Comparison of ENCODE assay signal across 10 mouse cellular contexts in genomic region chr10:61826753-61827435, GRCm38 (mm10). TPM values are rescaled to one million over a fixed set of nuclear protein-coding genes. Genes with fewer than 3 reads are reported as not detected.
DNase-seq lines count a peak whose midpoint lies in the region; ATAC-seq and TF ChIP-seq lines count a peak whose summit lies in the region.
"Had no signal": no experiment of that assay in that cellular context is flagged by ENCODE, and none has a peak within 500 bp of the region (broad histone marks: within the 10 kb centered on the region; RNA-seq: fewer than 3 reads in every experiment).

No protein-coding gene starts in this region.

- H3K4me1 ChIP-seq in forebrain, embryonic 12.5 days = peaks cover 13% of the 10 kb centered on the region
- no peaks in the 10 kb centered on the region for H3K4me1 ChIP-seq in forebrain, embryonic 14.5 days (ENCODE audit: control insufficient read depth, insufficient read depth, low read length)
- peaks cover 69% of the 10 kb centered on the region for H3K4me1 ChIP-seq in embryonic facial prominence, embryonic 13.5 days
- peaks cover 40% of the 10 kb centered on the region for H3K4me1 ChIP-seq in limb, embryonic 11.5 days (ENCODE audit: control insufficient read depth, insufficient read depth, low read length)
- H3K4me1 ChIP-seq in liver, postnatal 0 days (ENCODE audit: insufficient read depth) = peaks cover 4% of the 10 kb centered on the region; the same call in 1 of the 2 replicates
- H3K4me1 ChIP-seq in cerebellum, adult 2 months (ENCODE audit: control insufficient read depth, insufficient read depth, low read length) = no peaks in the 10 kb centered on the region

- ATAC-seq in forebrain, embryonic 12.5 days (ENCODE audit: low FRiP score) = no peak
- no peak for ATAC-seq in forebrain, embryonic 14.5 days
- ATAC-seq in embryonic facial prominence, embryonic 13.5 days (ENCODE audit: insufficient number of reproducible peaks, insufficient read depth, low FRiP score, low TSS enrichment, low read depth) = no peak
- ATAC-seq in limb, embryonic 11.5 days (ENCODE audit: insufficient number of reproducible peaks, low FRiP score, low TSS enrichment, low read depth) = 0 out of 2 replicates have a peak, but pooled peaks have one; percentile 46
- no peak for ATAC-seq in liver, postnatal 0 days

- 0 out of 2 replicates have a peak overlapping the region, but pooled peaks have one; percentile 9 for H3K27ac ChIP-seq in forebrain, embryonic 12.5 days
- H3K27ac ChIP-seq in forebrain, embryonic 14.5 days (ENCODE audit: low read depth, low read length) = no peak overlapping the region
- H3K27ac ChIP-seq in embryonic facial prominence, embryonic 13.5 days = peak overlapping the region; percentile 83
- peak overlapping the region; percentile 36 for H3K27ac ChIP-seq in limb, embryonic 11.5 days (replicated peaks; ENCODE audit: low read depth, low read length)
- H3K27ac ChIP-seq in liver, postnatal 0 days (ENCODE audit: low read depth) = no peak overlapping the region
- no peak overlapping the region for H3K27ac ChIP-seq in cerebellum, adult 2 months (ENCODE audit: insufficient read depth, low read length)
- H3K27ac ChIP-seq: lung, embryonic 15.5 days had no signal

- 16% methylated on average over 16 of the region's 16 CpGs for WGBS in forebrain, embryonic 12.5 days
- WGBS in forebrain, embryonic 14.5 days = 18% methylated on average over 16 of the region's 16 CpGs
- WGBS in embryonic facial prominence, embryonic 13.5 days = 14% methylated on average over 16 of the region's 16 CpGs
- 22% methylated on average over 16 of the region's 16 CpGs for WGBS in limb, embryonic 11.5 days
- WGBS in liver, postnatal 0 days (ENCODE audit: insufficient replicate concordance) = 59% methylated on average over 16 of the region's 16 CpGs
- WGBS in cerebellum, adult 2 months = 31% methylated on average over 16 of the region's 16 CpGs

- DNase-seq in forebrain, embryonic 14.5 days (ENCODE audit: low spot score) = no peak
- DNase-seq in A20 (ENCODE audit: low read depth, low spot score) = peak; percentile 30
- DNase-seq in limb, embryonic 11.5 days (ENCODE audit: low spot score) = peak; percentile 67
- DNase-seq in liver, postnatal 0 days = no peak
- no peak for DNase-seq in right cerebral cortex, postnatal 4 days
- DNase-seq in cerebellum, adult 2 months = no peak

- H3K4me3 ChIP-seq in forebrain, embryonic 12.5 days (replicated peaks) = no peak overlapping the region
- no peak overlapping the region for H3K4me3 ChIP-seq in forebrain, embryonic 14.5 days (ENCODE audit: low read depth, low read length)
- no peak overlapping the region for H3K4me3 ChIP-seq in embryonic facial prominence, embryonic 13.5 days
- no peak overlapping the region for H3K4me3 ChIP-seq in limb, embryonic 11.5 days (ENCODE audit: low read depth, low read length)
- no peak overlapping the region for H3K4me3 ChIP-seq in liver, postnatal 0 days (ENCODE audit: low read depth, low read length)
- H3K4me3 ChIP-seq in cerebellum, adult 2 months (replicated peaks; ENCODE audit: insufficient read depth, low read depth, low read length) = no peak overlapping the region
- H3K4me3 ChIP-seq: erythroblast, embryonic 14.5 days; lung, embryonic 15.5 days had no signal

- no peaks in the 10 kb centered on the region for H3K36me3 ChIP-seq in forebrain, embryonic 12.5 days (replicated peaks)
- H3K36me3 ChIP-seq in forebrain, embryonic 14.5 days (ENCODE audit: control insufficient read depth, insufficient read depth, low read length) = no peaks in the 10 kb centered on the region
- no peaks in the 10 kb centered on the region for H3K36me3 ChIP-seq in embryonic facial prominence, embryonic 13.5 days
- H3K36me3 ChIP-seq in limb, embryonic 11.5 days (ENCODE audit: control insufficient read depth, insufficient read depth, low read length) = no peaks in the 10 kb centered on the region
- H3K36me3 ChIP-seq in liver, postnatal 0 days (replicated peaks; ENCODE audit: insufficient read depth, low read length) = no peaks in the 10 kb centered on the region
- H3K36me3 ChIP-seq: lung, embryonic 15.5 days had no signal

- no peak overlapping the region for H3K4me2 ChIP-seq in forebrain, embryonic 12.5 days
- no peak overlapping the region for H3K4me2 ChIP-seq in forebrain, embryonic 14.5 days (ENCODE audit: low read length)
- H3K4me2 ChIP-seq in embryonic facial prominence, embryonic 13.5 days = no peak overlapping the region
- no peak overlapping the region for H3K4me2 ChIP-seq in limb, embryonic 11.5 days (ENCODE audit: low read depth, severe bottlenecking)
- no peak overlapping the region for H3K4me2 ChIP-seq in liver, postnatal 0 days (ENCODE audit: low read depth, low read length)
- H3K4me2 ChIP-seq: lung, embryonic 15.5 days had no signal

- H3K9ac ChIP-seq in forebrain, embryonic 12.5 days = no peak overlapping the region
- H3K9ac ChIP-seq in forebrain, embryonic 14.5 days (ENCODE audit: low read length) = no peak overlapping the region
- no peak overlapping the region for H3K9ac ChIP-seq in embryonic facial prominence, embryonic 13.5 days
- H3K9ac ChIP-seq in limb, embryonic 11.5 days (ENCODE audit: low read length) = no peak overlapping the region
- no peak overlapping the region for H3K9ac ChIP-seq in liver, postnatal 0 days (replicated peaks)
- H3K9ac ChIP-seq: lung, embryonic 15.5 days had no signal

- no peak for TF ChIP-seq POLR2A in cerebellum, adult 2 months (IDR thresholded peaks at IDR 0.05; ENCODE audit: borderline replicate concordance, insufficient read depth, low read length)

- TF ChIP-seq EP300 in liver, postnatal 0 days (IDR thresholded peaks at IDR 0.05; ENCODE audit: low read depth) = no peak

- H3K9me3 ChIP-seq in forebrain, embryonic 12.5 days = no peaks in the 10 kb centered on the region
- H3K9me3 ChIP-seq in forebrain, embryonic 14.5 days (replicated peaks; ENCODE audit: control insufficient read depth, low read length) = no peaks in the 10 kb centered on the region
- no peaks in the 10 kb centered on the region for H3K9me3 ChIP-seq in embryonic facial prominence, embryonic 13.5 days
- no peaks in the 10 kb centered on the region for H3K9me3 ChIP-seq in limb, embryonic 11.5 days (ENCODE audit: control insufficient read depth, low read length)
- H3K9me3 ChIP-seq in liver, postnatal 0 days (ENCODE audit: low read length) = no peaks in the 10 kb centered on the region
- H3K9me3 ChIP-seq: lung, embryonic 15.5 days had no signal

- no peaks in the 10 kb centered on the region for H3K27me3 ChIP-seq in forebrain, embryonic 12.5 days
- no peaks in the 10 kb centered on the region for H3K27me3 ChIP-seq in forebrain, embryonic 14.5 days (replicated peaks; ENCODE audit: control insufficient read depth, insufficient read depth, low read length)
- H3K27me3 ChIP-seq in embryonic facial prominence, embryonic 13.5 days = no peaks in the 10 kb centered on the region
- no peaks in the 10 kb centered on the region for H3K27me3 ChIP-seq in limb, embryonic 11.5 days (ENCODE audit: control insufficient read depth, insufficient read depth, low read length)
- H3K27me3 ChIP-seq in liver, postnatal 0 days (ENCODE audit: insufficient read depth, low read length) = no peaks in the 10 kb centered on the region
- H3K27me3 ChIP-seq in cerebellum, adult 2 months (ENCODE audit: control insufficient read depth, insufficient read depth, low read length) = no peaks in the 10 kb centered on the region
- H3K27me3 ChIP-seq: lung, embryonic 15.5 days had no signal

- TF ChIP-seq CTCF in liver, postnatal 0 days (IDR thresholded peaks at IDR 0.05; ENCODE audit: low read depth) = no peak
- no peak for TF ChIP-seq CTCF in cerebellum, adult 2 months (IDR thresholded peaks at IDR 0.05; ENCODE audit: borderline replicate concordance, insufficient read depth, low read depth, low read length)

RNA-seq across cellular contexts. Expression of gene H2afy2, which starts 42.9 kb away (rescaled TPM):
- 362 and 384 TPM in 2 replicates for polyA plus RNA-seq in forebrain, embryonic 12.5 days (2016; fragmentation: Nextera tagmentation; extraction: Ambion mirVana)
- 188 and 220 TPM in 2 replicates for polyA plus RNA-seq in forebrain, embryonic 14.5 days (2014; fragmentation: Nextera tagmentation; extraction: Ambion mirVana)
- 281 and 321 TPM in 2 replicates for polyA plus RNA-seq in embryonic facial prominence, embryonic 13.5 days (2015; fragmentation: Nextera tagmentation; extraction: Ambion mirVana)
- 249 and 263 TPM in 2 replicates for polyA plus RNA-seq in limb, embryonic 11.5 days (2014; fragmentation: Nextera tagmentation; extraction: Ambion mirVana)
- polyA plus RNA-seq in liver, postnatal 0 days (2015; fragmentation: Nextera tagmentation; extraction: Ambion mirVana) = 1.9 and 2.0 TPM in 2 replicates
- polyA plus RNA-seq in cerebellum, adult 2 months (2012; rRNA removed) = 20.8 and 23.0 TPM in 2 replicates
- polyA plus RNA-seq: erythroblast, embryonic 14.5 days had no signal

Comparison
In these comparisons a context has a peak if more than half of its experiments do, and no peak if none do; other contexts are left out.
1. H3K27ac ChIP-seq: peak in forebrain, embryonic 12.5 days (single experiment), embryonic facial prominence, embryonic 13.5 days (single experiment) and limb, embryonic 11.5 days (single experiment); none in forebrain, embryonic 14.5 days (single experiment), liver, postnatal 0 days (single experiment) and cerebellum, adult 2 months (single experiment).
2. DNase-seq: peak in A20 (single experiment) and limb, embryonic 11.5 days (single experiment); none in forebrain, embryonic 14.5 days (single experiment), liver, postnatal 0 days (single experiment), right cerebral cortex, postnatal 4 days (single experiment) and cerebellum, adult 2 months (0 of 2).